Mouse (Mus musculus): ENCODE measurements at regions not wholly inside any gene's neighbourhood (a gene's known extent, or its start where the extent isn't known, plus 50 kb on each side); places are given as distances from the start of the nearest gene placed in this dataset. TPM values are rescaled to one million over a fixed set of nuclear protein-coding genes. Genes with fewer than 3 reads are reported as not detected.

DNA sequence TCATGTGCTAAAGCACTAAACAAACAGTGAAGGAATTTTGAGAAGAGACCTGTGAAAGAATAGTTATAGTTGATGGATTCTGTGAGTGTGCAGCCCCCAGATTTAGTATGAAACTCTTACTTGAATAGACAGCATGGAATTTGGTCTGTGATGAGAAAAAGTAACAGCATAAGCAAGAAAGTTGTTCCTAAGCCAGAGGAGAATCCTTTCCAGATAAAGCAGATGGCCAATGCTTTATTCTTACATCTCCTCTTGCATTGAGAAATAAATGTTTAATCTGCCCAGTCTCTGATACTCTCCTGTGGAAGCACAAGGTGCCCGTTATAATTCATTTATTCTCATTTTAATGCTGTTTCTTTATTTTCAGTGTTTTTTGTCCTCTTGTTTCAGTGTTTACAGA is 263.5 kb downstream of the Tecrl start:
- DNase-seq = no peak

DNA sequence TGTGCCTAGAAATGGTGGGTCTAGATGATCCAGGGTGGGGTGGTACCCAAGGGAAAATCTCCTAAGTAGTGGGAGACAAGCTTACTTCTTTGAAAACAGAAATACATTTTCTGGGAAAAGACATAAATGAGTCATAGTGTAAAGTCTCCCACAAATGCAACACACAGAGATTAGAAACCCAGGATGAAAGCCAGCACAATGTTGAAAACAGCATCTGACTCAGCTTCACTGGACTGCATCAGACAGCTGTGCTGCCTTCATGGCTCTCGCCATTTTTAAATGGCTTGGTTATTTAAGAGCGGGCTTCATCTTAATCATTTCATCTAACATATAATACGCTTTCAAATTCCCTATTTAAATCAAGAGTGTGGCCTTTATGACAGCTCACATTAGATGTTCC is 300.2 kb downstream of the Tecrl start:
- no peak for DNase-seq

DNA sequence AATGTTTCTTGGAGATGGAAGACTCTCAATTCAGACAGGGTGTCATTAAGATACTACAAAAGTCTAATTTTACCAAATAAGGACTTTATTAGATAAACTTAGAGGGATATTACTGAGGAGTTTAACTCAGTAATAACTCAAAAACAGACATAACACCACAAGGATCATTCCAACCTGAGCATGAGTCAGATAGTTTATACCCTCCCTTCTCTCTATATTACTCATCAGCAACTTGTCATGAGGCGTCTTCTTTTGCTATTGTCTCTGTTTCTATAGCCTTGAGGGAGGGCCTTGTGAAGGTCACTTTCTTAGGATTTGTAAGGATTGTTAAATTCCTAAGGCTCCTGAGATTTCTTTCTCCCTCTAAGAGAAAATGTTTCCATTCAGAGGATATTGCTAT is 307.8 kb downstream of the Tecrl start:
- no peak for DNase-seq

- no peak for DNase-seq
Measured at GRCm38 (mm10) chr5:83029703-83030102, 325.3 kb downstream of the Tecrl start.

DNA sequence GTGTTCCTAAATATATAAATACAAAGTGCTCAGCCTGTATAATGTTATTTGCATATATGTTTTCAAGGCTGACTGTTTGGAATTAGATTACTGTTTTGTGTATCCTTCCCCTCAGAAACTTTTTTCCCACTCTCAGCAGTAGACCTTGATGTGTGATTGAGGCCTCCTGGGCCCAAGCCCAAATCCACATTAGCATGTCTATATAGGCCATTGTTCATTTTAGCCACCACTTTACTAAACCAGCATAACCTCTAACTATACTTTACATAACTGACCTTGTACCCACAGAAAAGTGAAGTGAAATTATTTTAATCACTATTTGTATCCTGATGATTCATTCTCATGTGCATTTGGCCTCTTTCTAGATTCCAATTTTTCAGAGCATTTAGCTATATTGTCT is 349.0 kb downstream of the Tecrl start:
- DNase-seq = no peak

DNA sequence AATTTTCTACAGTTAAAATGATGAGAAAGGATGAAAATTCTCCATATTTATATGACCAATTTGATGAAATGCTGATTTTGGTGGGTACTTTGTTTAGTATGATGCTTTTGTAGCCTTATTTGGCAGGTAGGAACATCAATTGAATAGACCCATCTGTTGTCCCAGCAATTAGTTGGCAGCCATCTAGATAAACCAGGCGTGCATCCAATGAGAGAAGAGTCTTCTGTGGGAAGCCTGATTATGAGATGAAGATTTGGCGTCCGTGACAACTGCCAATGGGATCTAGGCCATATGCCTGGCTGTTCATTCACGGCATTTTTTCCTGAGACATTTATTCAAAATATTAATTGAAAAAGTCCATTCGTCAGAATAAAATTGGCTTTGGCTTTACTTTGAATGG is 365.9 kb downstream of the Tecrl start:
- DNase-seq = no peak

- DNase-seq = no peak
Measured at GRCm38 (mm10) chr5:82969315-82969714, 385.7 kb downstream of the Tecrl start.

- DNase-seq = no peak
Measured at GRCm38 (mm10) chr5:82966824-82967223, 388.2 kb downstream of the Tecrl start.

GRCm38 (mm10) chr5:82966180-82966579 is 388.8 kb downstream of the Tecrl start:
- DNase-seq = peak; percentile 50

DNA sequence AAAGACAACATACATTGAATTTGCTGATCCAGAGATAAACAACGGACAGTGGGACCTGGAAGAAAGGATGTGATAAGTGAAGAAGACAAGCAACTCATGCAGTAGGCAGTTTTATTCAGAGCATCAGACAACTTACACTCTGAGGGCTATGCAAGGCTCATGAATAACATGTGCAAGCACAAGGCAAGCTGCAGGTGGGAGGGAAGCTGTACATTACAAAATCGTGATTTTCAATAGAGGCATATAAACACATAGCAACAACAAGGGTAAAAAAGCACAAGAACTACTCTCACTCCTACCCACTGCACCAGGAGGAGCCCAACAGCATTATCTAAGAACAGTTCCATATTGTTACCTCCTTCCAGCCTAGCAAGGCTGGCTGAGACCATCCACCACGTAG is 390.5 kb downstream of the Tecrl start:
- DNase-seq = no peak

- no peak for DNase-seq
Measured at GRCm38 (mm10) chr5:82956012-82956411, 399.0 kb downstream of the Tecrl start.

DNA sequence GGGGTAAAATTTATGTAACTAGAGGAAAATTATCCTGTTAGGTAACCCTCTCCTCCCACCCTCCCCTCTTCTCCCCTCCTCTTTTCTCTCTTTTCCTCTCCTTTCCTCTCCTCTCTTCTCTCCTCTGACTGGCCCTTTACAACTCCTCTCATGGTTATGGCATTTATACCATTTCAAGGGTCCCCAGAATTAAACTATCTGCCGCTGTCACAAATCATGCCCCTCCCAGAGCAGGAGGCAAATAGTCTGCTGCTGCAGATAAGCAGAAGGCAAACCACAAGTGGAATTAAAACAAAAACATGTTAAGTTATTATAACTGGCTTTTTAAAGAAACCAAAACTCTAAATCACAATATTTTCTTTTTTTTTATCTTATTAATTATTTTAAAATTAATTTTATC is 407.9 kb downstream of the Tecrl start:
- no peak for DNase-seq

DNA sequence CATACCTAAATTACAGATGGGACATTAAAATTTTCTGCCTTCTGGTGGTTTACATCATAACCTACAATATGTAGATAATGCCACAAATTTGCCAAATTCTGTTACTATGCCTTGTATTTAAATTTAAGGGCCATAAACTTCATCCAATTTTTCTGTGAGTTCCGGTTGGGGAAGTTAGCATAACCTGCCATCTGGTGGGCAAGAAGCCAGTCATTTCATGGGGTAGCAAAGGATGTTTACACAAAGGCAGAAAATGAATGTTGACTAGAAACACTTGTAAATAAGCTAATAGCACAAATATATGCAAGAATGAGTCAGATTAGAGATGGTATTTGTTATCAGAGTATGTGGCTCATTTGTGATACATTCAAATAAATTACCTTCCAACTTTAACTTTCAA is 415.2 kb downstream of the Tecrl start:
- no peak for DNase-seq

- DNase-seq = peak; percentile 4
Measured at GRCm38 (mm10) chr5:82899347-82899746, 455.6 kb downstream of the Tecrl start.

- DNase-seq = no peak
Measured at GRCm38 (mm10) chr5:82898912-82899311, 456.1 kb downstream of the Tecrl start.

DNA sequence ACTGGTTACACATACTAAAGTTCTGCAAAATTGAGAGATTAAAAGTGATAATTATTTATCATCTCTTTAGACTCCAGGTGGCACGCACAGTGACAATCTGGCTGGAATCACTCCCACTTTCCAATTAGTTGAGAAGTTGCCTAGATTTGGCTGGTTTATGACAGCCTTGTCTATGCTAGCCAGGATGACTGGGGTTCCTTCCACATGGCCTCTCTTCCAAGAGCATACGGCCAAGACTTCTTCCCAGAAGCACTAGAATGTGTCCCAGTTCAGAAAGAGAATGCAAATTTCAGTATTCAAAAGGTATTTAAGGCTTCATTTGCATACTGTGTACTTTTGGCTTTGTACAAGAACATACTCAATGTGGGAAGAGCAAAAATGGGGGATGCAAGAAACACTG is 456.6 kb downstream of the Tecrl start:
- DNase-seq = no peak

- DNase-seq = no peak
Measured at GRCm38 (mm10) chr5:82869264-82869663, 485.7 kb downstream of the Tecrl start.

DNA sequence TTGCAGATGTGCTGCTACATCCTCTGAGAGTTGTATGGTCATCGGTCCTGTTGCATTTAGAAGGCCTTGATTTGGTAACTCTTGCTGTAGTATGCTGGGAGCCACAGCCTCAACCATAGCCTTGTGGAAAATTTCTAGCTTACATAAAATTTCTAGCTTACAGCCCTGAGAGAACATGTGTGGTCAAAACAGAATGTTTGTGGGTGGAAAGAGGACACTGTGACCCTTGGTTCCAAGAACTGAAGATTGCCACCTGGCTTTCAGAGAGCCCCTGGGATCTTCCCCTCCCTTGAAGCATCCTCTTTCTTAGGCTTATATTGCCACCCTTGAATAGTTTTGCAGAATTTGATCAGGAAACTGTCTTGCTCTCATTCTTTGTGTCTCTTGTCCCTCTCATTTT is 490.6 kb downstream of the Tecrl start:
- no peak for DNase-seq

DNA sequence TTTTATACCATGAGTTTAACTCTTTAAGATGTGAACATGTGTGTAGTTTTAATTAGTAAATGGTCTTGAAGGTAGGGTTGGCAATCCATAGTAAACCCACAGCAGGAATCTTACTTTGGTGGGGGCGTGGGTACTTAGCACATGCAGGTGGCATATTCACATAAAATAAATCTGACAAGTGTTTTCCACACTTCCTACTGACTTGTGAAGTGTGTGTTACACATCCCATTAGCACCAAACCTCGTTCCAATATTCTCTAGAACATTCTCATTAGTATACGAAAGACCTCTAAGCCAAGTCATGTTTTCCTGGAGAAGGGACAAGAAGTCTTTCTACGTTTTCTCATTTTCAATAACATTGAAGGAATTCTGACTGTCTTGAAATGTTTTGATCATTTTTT is 529.7 kb downstream of the Tecrl start:
- DNase-seq = no peak

DNA sequence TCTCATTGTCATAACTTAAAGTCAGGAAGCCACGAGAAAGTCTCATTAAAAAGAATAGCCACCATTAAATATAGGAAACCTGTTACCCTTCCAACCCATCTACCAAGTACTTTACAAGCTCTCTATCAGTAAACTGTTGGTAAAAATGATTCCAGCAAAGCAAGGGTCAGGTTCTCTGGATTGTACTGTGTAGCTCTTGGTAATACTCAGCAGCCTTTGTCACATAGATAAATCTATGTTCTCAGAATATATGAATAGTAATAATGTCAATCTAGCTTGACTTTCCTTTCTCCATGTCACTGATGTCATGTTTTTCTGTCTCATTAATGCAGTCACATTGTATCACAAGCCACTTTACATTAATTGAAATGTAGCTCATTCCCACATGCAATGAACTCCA is 561.8 kb downstream of the Tecrl start:
- DNase-seq = no peak

Small RNAs in the stretch of these regions (microRNA-seq; reads per million reads assigned to microRNA genes)
- not detected for gene Mir1187

Data from adrenal gland, postnatal 10 days (tissue).